In genomic region chr10:59589856-59590255, GRCm38 (mm10) we compare ENCODE assay signal across 13 mouse cellular contexts. TPM values are rescaled to one million over a fixed set of nuclear protein-coding genes. Genes with fewer than 3 reads are reported as not detected.
DNase-seq lines count a peak whose midpoint lies in the region; ATAC-seq and TF ChIP-seq lines count a peak whose summit lies in the region.
"Had no signal": no experiment of that assay in that cellular context is flagged by ENCODE, and none has a peak within 500 bp of the region (broad histone marks: within the 10 kb centered on the region; RNA-seq: fewer than 3 reads in every experiment).

No protein-coding gene starts in this region.

- no peaks in the 10 kb centered on the region for H3K36me3 ChIP-seq in erythroblast, embryonic 14.5 days (ENCODE audit: control insufficient read depth)
- no peaks in the 10 kb centered on the region; the same call in 1 of the 2 replicates for H3K36me3 ChIP-seq in spleen, adult 2 months (ENCODE audit: control insufficient read depth, insufficient read depth, low read length)
- H3K36me3 ChIP-seq in forebrain, embryonic 16.5 days (ENCODE audit: control insufficient read depth, insufficient read depth), result no peaks in the 10 kb centered on the region
- H3K36me3 ChIP-seq: forebrain, embryonic 10.5 days; limb, embryonic 15.5 days had no signal

- no peak for TF ChIP-seq POLR2A in spleen, adult 2 months (IDR thresholded peaks at IDR 0.05; ENCODE audit: low read depth, low read length)

- peaks cover 3% of the 10 kb centered on the region for H3K4me1 ChIP-seq in erythroblast, embryonic 14.5 days (ENCODE audit: control insufficient read depth)
- H3K4me1 ChIP-seq in spleen, adult 2 months (ENCODE audit: control insufficient read depth, insufficient read depth, insufficient read length), result peaks cover 7% of the 10 kb centered on the region; the same call in 1 of the 2 replicates
- no peaks in the 10 kb centered on the region for H3K4me1 ChIP-seq in forebrain, embryonic 16.5 days (replicated peaks; ENCODE audit: control insufficient read depth, insufficient read depth, low read length)
- H3K4me1 ChIP-seq: forebrain, embryonic 10.5 days had no signal

- no peaks in the 10 kb centered on the region for H3K27me3 ChIP-seq in erythroblast, embryonic 14.5 days (ENCODE audit: control insufficient read depth)
- no peaks in the 10 kb centered on the region for H3K27me3 ChIP-seq in spleen, adult 2 months (ENCODE audit: control insufficient read depth, insufficient read depth, low read length)
- no peaks in the 10 kb centered on the region for H3K27me3 ChIP-seq in forebrain, embryonic 16.5 days (replicated peaks; ENCODE audit: control insufficient read depth, insufficient read depth, low read length)
- H3K27me3 ChIP-seq: limb, embryonic 15.5 days had no signal

- WGBS in spleen, adult 2 months, result 19% methylated on average over 13 of the region's 13 CpGs
- 94% methylated on average over 13 of the region's 13 CpGs for WGBS in forebrain, embryonic 16.5 days

- no peaks in the 10 kb centered on the region for H3K9me3 ChIP-seq in erythroblast, embryonic 14.5 days (ENCODE audit: control insufficient read depth, low read length)
- H3K9me3 ChIP-seq in forebrain, embryonic 16.5 days (ENCODE audit: control insufficient read depth, low read length), result no peaks in the 10 kb centered on the region
- H3K9me3 ChIP-seq: forebrain, embryonic 10.5 days; limb, embryonic 15.5 days had no signal

- no peak overlapping the region for H3K9ac ChIP-seq in forebrain, embryonic 16.5 days (replicated peaks; ENCODE audit: low read depth, low read length)
- H3K9ac ChIP-seq: limb, embryonic 15.5 days had no signal

- TF ChIP-seq CTCF in spleen, adult 2 months (IDR thresholded peaks at IDR 0.05; ENCODE audit: extremely low read depth, insufficient read depth, insufficient read length, insufficient replicate concordance), result no peak

- no peak for DNase-seq in spleen, adult 2 months (ENCODE audit: low read depth in 1 of 2, low spot score in 2 of 2)
- no peak for DNase-seq in spleen, postnatal 10 days (ENCODE audit: low spot score in 2 of 2)
- DNase-seq in lung, postnatal 10 days, result peak; percentile 40
- DNase-seq in layer of hippocampus, adult 18-20 months (ENCODE audit: low spot score in 2 of 2), result no peak
- DNase-seq in left cerebral cortex, adult 18-20 months (ENCODE audit: low spot score in 2 of 2), result no peak
- DNase-seq: gastrocnemius, postnatal 36 days had no signal

- no peak for ATAC-seq in erythroblast, adult 5-6 weeks (replicated peaks; ENCODE audit: low FRiP score, poor library complexity, severe bottlenecking)
- ATAC-seq in forebrain, embryonic 16.5 days, result no peak

- H3K4me3 ChIP-seq in erythroblast, embryonic 14.5 days (replicated peaks), result peak overlapping the region; percentile 25
- peak overlapping the region; percentile 50 for H3K4me3 ChIP-seq in spleen, adult 2 months (ENCODE audit: extremely low read depth, insufficient read depth, insufficient read length)
- H3K4me3 ChIP-seq in forebrain, embryonic 16.5 days (replicated peaks; ENCODE audit: low read length), result no peak overlapping the region
- H3K4me3 ChIP-seq: forebrain, embryonic 10.5 days; limb, embryonic 15.5 days had no signal

- H3K27ac ChIP-seq in spleen, adult 2 months (ENCODE audit: insufficient read depth, low read length), result no peak overlapping the region
- H3K27ac ChIP-seq in forebrain, embryonic 16.5 days (ENCODE audit: low read length), result no peak overlapping the region
- H3K27ac ChIP-seq: forebrain, embryonic 10.5 days; limb, embryonic 15.5 days had no signal

- no peak overlapping the region for H3K4me2 ChIP-seq in forebrain, embryonic 16.5 days (ENCODE audit: low read length)
- H3K4me2 ChIP-seq: limb, embryonic 15.5 days had no signal

RNA-seq across cellular contexts. Expression of gene Gm10322, which starts 26.0 kb away (rescaled TPM):
- not detected in 2 replicates for polyA plus RNA-seq in erythroblast, embryonic 14.5 days (2012)
- not detected in 2 replicates for total RNA-seq in erythroblast, adult 5-6 weeks (2015; ENCODE audit: low replicate concordance)
- not detected in 2 replicates for total RNA-seq in erythroblast, adult 5-6 weeks (2017; ENCODE audit: low replicate concordance)
- polyA plus RNA-seq in spleen, adult 2 months (2012; rRNA removed), result not detected in 2 replicates
- polyA plus RNA-seq in forebrain, embryonic 16.5 days (2015; fragmentation: Nextera tagmentation; extraction: Ambion mirVana), result not detected in 2 replicates
- not detected for total RNA-seq in layer of hippocampus, adult 18-20 months (2021)
- total RNA-seq in left cerebral cortex, adult 18-20 months (2021), result not detected
- total RNA-seq: gastrocnemius, postnatal 36 days had no signal
- polyA plus RNA-seq: forebrain, embryonic 10.5 days; inflammation-experienced regulatory T-cells, adult 6 months; limb, embryonic 15.5 days; neural tube, embryonic 11.5 days had no signal

RNA-seq across cellular contexts. Expression of gene Mcu, which starts 26.6 kb away (rescaled TPM):
- polyA plus RNA-seq in erythroblast, embryonic 14.5 days (2012), result 0.36 and 0.67 TPM in 2 replicates
- total RNA-seq in erythroblast, adult 5-6 weeks (2015; ENCODE audit: low replicate concordance), result 10.0 and 19.2 TPM in 2 replicates
- 9.2 and 16.2 TPM in 2 replicates for total RNA-seq in erythroblast, adult 5-6 weeks (2017; ENCODE audit: low replicate concordance)
- polyA plus RNA-seq in spleen, adult 2 months (2012; rRNA removed), result 5.3 and 6.6 TPM in 2 replicates
- 26.3 and 27.3 TPM in 2 replicates for polyA plus RNA-seq in forebrain, embryonic 16.5 days (2015; fragmentation: Nextera tagmentation; extraction: Ambion mirVana)
- total RNA-seq in layer of hippocampus, adult 18-20 months (2021), result 10 to 100 TPM; 48.0 to 51.0 TPM
- 10 to 100 TPM; 35.6 to 39.9 TPM for total RNA-seq in left cerebral cortex, adult 18-20 months (2021)
